Mouse (Mus musculus): ENCODE data around the gene Calhm2.

DNA sequence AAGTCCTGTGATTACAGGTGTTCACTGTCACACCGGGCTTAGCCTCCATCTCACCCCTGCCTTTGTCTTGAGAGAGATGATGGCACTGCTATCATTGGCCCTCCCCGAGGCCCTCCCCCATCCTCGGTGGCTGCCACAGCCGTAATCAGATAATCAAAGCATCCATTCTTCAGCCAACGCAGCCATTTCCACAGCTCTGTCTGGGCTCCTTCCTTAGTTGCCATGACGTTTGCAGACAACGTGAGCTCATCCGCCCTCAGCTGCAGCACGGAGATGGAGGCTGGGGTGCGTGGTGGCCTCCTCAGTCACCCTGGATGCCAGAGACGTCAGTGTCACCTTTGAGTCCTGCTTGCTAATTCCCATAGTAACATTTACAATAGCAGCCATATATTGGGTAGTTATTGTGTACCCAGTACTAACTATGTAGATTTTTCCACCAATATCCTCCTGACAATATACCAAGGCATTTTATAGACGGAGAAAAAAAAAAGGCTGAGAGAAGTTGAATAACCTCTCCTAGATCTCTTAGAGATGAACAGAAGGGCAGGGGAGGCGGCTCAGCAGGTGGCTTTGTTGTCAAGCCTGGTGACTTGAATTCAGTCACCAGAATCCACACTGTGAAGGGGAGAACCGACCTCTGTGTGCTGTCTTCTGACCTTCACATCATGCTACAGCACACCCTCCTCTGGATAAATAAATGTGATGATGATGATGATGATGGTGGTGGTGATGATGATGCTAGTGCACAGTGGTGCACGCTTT is 48.6 kb upstream of the Calhm2 start:
- no peak for TF ChIP-seq CTCF (IDR thresholded peaks at IDR 0.05; ENCODE audit: low read depth)
- TF ChIP-seq EP300 (IDR thresholded peaks at IDR 0.05; ENCODE audit: low read depth), result no peak

All from heart, postnatal 0 days (tissue).